Mouse (Mus musculus) heart, postnatal 36 days (tissue): ENCODE results near the gene Poldip2. TPM values are rescaled to one million over a fixed set of nuclear protein-coding genes. Genes with fewer than 3 reads are reported as not detected.

Source experiments
- DNase-seq, 2 experiments: peaks; one replicate each; pipeline ENCODE4 v3.0.0; 2021 to 2022
- intact Hi-C: fragments of 180-260 bp; cut with DNase I; formaldehyde crosslinking; loops from one replicate; pipeline ENCODE4 v1.15.1; 2025
- total RNA-seq, 2 experiments: library from RNA; stranded (reverse); gene quantifications; 2 replicates each; pipeline ENCODE4 v1.2.3; 2021

Poldip2 gene
- total RNA-seq, 2 experiments from 2014 or later: 151 to 156 TPM

GRCm38 (mm10) chr11:78536080-78536689, 24.2 kb downstream of the Poldip2 start, which contains the start of the genes Tnfaip1 and Ift20:
Gene Tnfaip1 (minus strand): TSS chr11:78536332.
Gene Ift20 (plus strand): TSS chr11:78536361.
- intact Hi-C loops: no loop called here
- peak; percentile 92 to 94 for DNase-seq

GRCm38 (mm10) chr11:78536690-78537084, 24.7 kb downstream of the Poldip2 start:
- intact Hi-C loops: no loop called here
- DNase-seq: no peak

GRCm38 (mm10) chr11:78540358-78540757, 28.4 kb downstream of the Poldip2 start:
- no peak for DNase-seq
- intact Hi-C loops: no loop called here

- DNase-seq: no peak
- intact Hi-C loops: no loop called here
Observed at GRCm38 (mm10) chr11:78544449-78545111, 32.6 kb downstream of the Poldip2 start.

- no peak for DNase-seq
- intact Hi-C loops: no loop called here
Observed at GRCm38 (mm10) chr11:78545181-78545580, 33.2 kb downstream of the Poldip2 start.

- no peak for DNase-seq
- intact Hi-C loops: no loop called here
Observed at GRCm38 (mm10) chr11:78547718-78548460, 35.9 kb downstream of the Poldip2 start.

- intact Hi-C loops: no loop called here
Observed at GRCm38 (mm10) chr11:78549491-78549987, 37.5 kb downstream of the Poldip2 start.

GRCm38 (mm10) chr11:78550168-78551058, 38.4 kb downstream of the Poldip2 start, which contains the start of gene Tmem97:
Gene Tmem97 (minus strand): TSS chr11:78550777.
- intact Hi-C loops: loop anchor here (10.0 kb wide), 1 partner anchor 404 kb away; no protein-coding TSS in a partner anchor
- peak; percentile 90 to 91 for DNase-seq

More at GRCm38 (mm10) chr11:78549491-78549987, 37.5 kb downstream of the Poldip2 start:
- no peak for DNase-seq

- no peak for DNase-seq
- intact Hi-C loops: loop anchor here (10.0 kb wide), 1 partner anchor 404 kb away; no protein-coding TSS in a partner anchor
Observed at GRCm38 (mm10) chr11:78551059-78551398, 39.0 kb downstream of the Poldip2 start.

GRCm38 (mm10) chr11:78555623-78556022, 43.6 kb downstream of the Poldip2 start:
- DNase-seq: no peak

GRCm38 (mm10) chr11:78556070-78556469, 44.1 kb downstream of the Poldip2 start:
- intact Hi-C loops: loop anchor here (10.0 kb wide), 1 partner anchor 399 kb away; no protein-coding TSS in a partner anchor
- DNase-seq: no peak

More at GRCm38 (mm10) chr11:78555623-78556022, 43.6 kb downstream of the Poldip2 start:
- intact Hi-C loops: loop anchor here (10.0 kb wide), 1 partner anchor 399 kb away; no protein-coding TSS in a partner anchor

- intact Hi-C loops: loop anchor here (10.0 kb wide), 1 partner anchor 398 kb away; no protein-coding TSS in a partner anchor
- DNase-seq: no peak
Observed at GRCm38 (mm10) chr11:78557241-78557640, 45.2 kb downstream of the Poldip2 start.

- intact Hi-C loops: loop anchor here (1.0 kb wide), 1 partner anchor 262 kb away; no protein-coding TSS in a partner anchor
- peak; percentile 67 to 70 for DNase-seq
Observed at GRCm38 (mm10) chr11:78560447-78560846, 48.5 kb downstream of the Poldip2 start.

GRCm38 (mm10) chr11:78566775-78567174, 54.8 kb downstream of the Poldip2 start:
- intact Hi-C loops: loop anchor here (5.0 kb wide), 1 partner anchor 131 kb away; the partner anchor contains the start of gene Nlk
- DNase-seq: peak; percentile 26 to 48

GRCm38 (mm10) chr11:78567614-78568013, 55.6 kb downstream of the Poldip2 start:
- intact Hi-C loops: loop anchor here (5.0 kb wide), 1 partner anchor 130 kb away; the partner anchor contains the start of gene Nlk
- DNase-seq: no peak

- intact Hi-C loops: loop anchor here (5.0 kb wide), 1 partner anchor 128 kb away; the partner anchor contains the start of gene Nlk
- no peak for DNase-seq
Observed at GRCm38 (mm10) chr11:78568827-78569226, 56.8 kb downstream of the Poldip2 start.

GRCm38 (mm10) chr11:78569806-78570205, 57.8 kb downstream of the Poldip2 start:
- intact Hi-C loops: loop anchor here (5.0 kb wide), 1 partner anchor 127 kb away; the partner anchor contains the start of gene Nlk
- no peak for DNase-seq

GRCm38 (mm10) chr11:78571441-78571840, 59.4 kb downstream of the Poldip2 start:
- intact Hi-C loops: no loop called here

GRCm38 (mm10) chr11:78571854-78572253, 59.9 kb downstream of the Poldip2 start:
- DNase-seq: no peak

More at GRCm38 (mm10) chr11:78571441-78571840, 59.4 kb downstream of the Poldip2 start:
- DNase-seq: no peak

More at GRCm38 (mm10) chr11:78571854-78572253, 59.9 kb downstream of the Poldip2 start:
- intact Hi-C loops: no loop called here
